Mouse (Mus musculus) embryonic facial prominence, embryonic 11.5 days (tissue): ENCODE measurements around the gene Nes. TPM values are rescaled to one million over a fixed set of nuclear protein-coding genes. Genes with fewer than 3 reads are reported as not detected.

Experiments used
- ATAC-seq: fragments of 200-750 bp; cut with Nextera tagmentation; replicated peaks from 2 replicates; pipeline ENCODE4 v1.8.0; 2017; ENCODE audit warnings: low read depth; ENCODE audit not compliant: insufficient number of reproducible peaks, low FRiP score, low TSS enrichment
- DNase-seq: peaks from one replicate; pipeline ENCODE4 v3.0.0-alpha.2; 2015; ENCODE audit warnings: low spot score
- H3K27ac ChIP-seq: fragments of 300-500 bp; sonication (generic); replicated peaks from 2 replicates; pipeline ENCODE4 v1.5.1; 2014; ENCODE audit warnings: mild to moderate bottlenecking, low read depth, low read length, control low read depth
- H3K27me3 ChIP-seq: fragments of 300-500 bp; sonication (generic); 2 replicates; pipeline ENCODE4 v1.6.1; 2014; ENCODE audit warnings: mild to moderate bottlenecking, low read length, moderate library complexity, mixed read lengths; ENCODE audit not compliant: control insufficient read depth, insufficient read depth
- H3K36me3 ChIP-seq: fragments of 300-500 bp; sonication (generic); replicated peaks from 2 replicates; pipeline ENCODE4 v1.6.1; 2014; ENCODE audit warnings: low read depth, mild to moderate bottlenecking, low read length, moderate library complexity, mixed read lengths; ENCODE audit not compliant: control insufficient read depth, insufficient read depth
- H3K4me1 ChIP-seq: fragments of 300-500 bp; sonication (generic); 2 replicates; pipeline ENCODE4 v1.6.1; 2014; ENCODE audit warnings: low read length, mixed read lengths; ENCODE audit not compliant: control insufficient read depth, insufficient read depth
- H3K4me2 ChIP-seq: fragments of 300-500 bp; sonication (generic); 2 replicates; pipeline ENCODE4 v1.6.1; 2014; ENCODE audit warnings: low read depth, mild to moderate bottlenecking, control low read depth, low read length, moderate library complexity
- H3K4me3 ChIP-seq: fragments of 300-500 bp; sonication (generic); 2 replicates; pipeline ENCODE4 v1.5.1; 2014; ENCODE audit warnings: low read depth, low read length, control low read depth
- H3K9ac ChIP-seq: fragments of 300-500 bp; sonication (generic); replicated peaks from 2 replicates; pipeline ENCODE4 v1.6.1; 2014; ENCODE audit warnings: mild to moderate bottlenecking, control low read depth, low read length
- H3K9me3 ChIP-seq: fragments of 300-500 bp; sonication (generic); replicated peaks from 2 replicates; pipeline ENCODE4 v1.6.1; 2016; ENCODE audit warnings: mild to moderate bottlenecking, low read length, inconsistent platforms, mixed read lengths; ENCODE audit not compliant: control insufficient read depth
- WGBS: fragments of 180-500 bp; shearing (Covaris S2); extraction: QIAGEN DNeasy Blood & Tissue Kit; methylation state at CpG from one replicate; pipeline ENCODE4 v1.1.7; 2014; 5-methylcytosine and 5-hydroxymethylcytosine counted together
- polyA plus RNA-seq: library from polyadenylated mRNA; unstranded; fragments of >200 nt; fragmentation: Nextera tagmentation; extraction: Ambion mirVana; gene quantifications from 2 replicates; pipeline ENCODE4 v1.2.1, GENCODE M21; 2014

Gene Nes
- polyA plus RNA-seq, 1 experiment from 2014 or later, result 16.2 TPM

- H3K9ac ChIP-seq, result no peak overlapping the region
- no peak overlapping the region for H3K27ac ChIP-seq
- H3K27me3 ChIP-seq, result peaks cover 44% of the 10 kb centered on the region
- H3K4me3 ChIP-seq, result peak overlapping the region; percentile 51
- DNase-seq (peak; percentile 89), ATAC-seq (peak; percentile 77)
- H3K36me3 ChIP-seq, result no peaks in the 10 kb centered on the region
- WGBS, result under 1% methylated on average over 65 of the region's 66 CpGs
- H3K4me1 ChIP-seq, result peaks cover 10% of the 10 kb centered on the region
- H3K9me3 ChIP-seq, result no peaks in the 10 kb centered on the region
- H3K4me2 ChIP-seq, result peak overlapping the region; percentile 95
Observed at GRCm38 (mm10) chr3:88022322-88023191, 51.7 kb downstream of the Nes start.

- DNase-seq, result peak; percentile 42
- WGBS, result 1% methylated on average over 81 of the region's 81 CpGs
Observed at GRCm38 (mm10) chr3:88023192-88024074, 52.6 kb downstream of the Nes start.

GRCm38 (mm10) chr3:88026823-88027222 is 55.9 kb downstream of the Nes start:
- DNase-seq (no peak), ATAC-seq (no peak)
- peaks cover 31% of the 10 kb centered on the region for H3K27me3 ChIP-seq
- no peak overlapping the region for H3K27ac ChIP-seq
- H3K4me1 ChIP-seq, result peaks cover 10% of the 10 kb centered on the region
- H3K4me2 ChIP-seq, result no peak overlapping the region
- no peak overlapping the region for H3K4me3 ChIP-seq
- WGBS, result 51% methylated on average over 7 of the region's 7 CpGs
- H3K36me3 ChIP-seq, result no peaks in the 10 kb centered on the region
- H3K9ac ChIP-seq, result no peak overlapping the region
- H3K9me3 ChIP-seq, result no peaks in the 10 kb centered on the region; the same call in 1 of the 2 replicates

More at GRCm38 (mm10) chr3:88023192-88024074, 52.6 kb downstream of the Nes start:
- Histone ChIP-seq H3K27me3 (peaks cover 44% of the 10 kb centered on the region), H3K27ac (no peak overlapping the region), H3K9me3 (no peaks in the 10 kb centered on the region; the same call in 1 of the 2 replicates), H3K9ac (peak overlapping the region; percentile 25), H3K36me3 (no peaks in the 10 kb centered on the region), H3K4me1 (peaks cover 10% of the 10 kb centered on the region), H3K4me2 (peak overlapping the region; percentile 95), H3K4me3 (peak overlapping the region; percentile 51)
- peak; percentile 66 for ATAC-seq

- peaks cover 23% of the 10 kb centered on the region for H3K27me3 ChIP-seq
- DNase-seq (no peak), ATAC-seq (no peak)
- H3K9me3 ChIP-seq, result no peaks in the 10 kb centered on the region; the same call in 1 of the 2 replicates
- no peak within 1 kb of the TSS for H3K27ac ChIP-seq
- no peak within 1 kb of the TSS for H3K4me3 ChIP-seq
- H3K4me2 ChIP-seq, result no peak within 1 kb of the TSS
- 47% methylated on average over 5 of the region's 5 CpGs for WGBS
- H3K4me1 ChIP-seq, result peaks cover 5% of the 10 kb centered on the region; the same call in 1 of the 2 replicates
- H3K9ac ChIP-seq, result no peak within 1 kb of the TSS
- H3K36me3 ChIP-seq, result no peaks in the 10 kb centered on the region
Observed at GRCm38 (mm10) chr3:88027434-88028186, 56.7 kb downstream of the Nes start, which contains the start of gene Hapln2. Gene Hapln2 (minus strand): TSS chr3:88027583.

Other genes starting within 250 kb of the Nes start
- 0.26 TPM in 1 of 2 replicates, not detected in the other for gene Lrrc71, start 222.5 kb upstream of the Nes start, polyA plus RNA-seq
- gene Ntrk1, start 175.9 kb upstream of the Nes start, polyA plus RNA-seq, result 7.4 and 8.1 TPM in 2 replicates
- 0.86 and 0.94 TPM in 2 replicates for gene Insrr, start 174.1 kb upstream of the Nes start, polyA plus RNA-seq
- gene Pear1, start 146.8 kb upstream of the Nes start, polyA plus RNA-seq, result 4.4 and 7.7 TPM in 2 replicates
- gene Sh2d2a, start 124.3 kb upstream of the Nes start, polyA plus RNA-seq, result not detected in 2 replicates
- gene Prcc, start 85.5 kb upstream of the Nes start, polyA plus RNA-seq, result 21.5 and 21.7 TPM in 2 replicates
- gene Hdgf, start 64.8 kb upstream of the Nes start, polyA plus RNA-seq, result 269 and 289 TPM in 2 replicates
- gene Mrpl24, start 51.6 kb upstream of the Nes start, polyA plus RNA-seq, result 73.6 and 79.3 TPM in 2 replicates
- gene Isg20l2, start 40.8 kb upstream of the Nes start, polyA plus RNA-seq, result 51.5 and 52.3 TPM in 2 replicates
- gene Rrnad1, start 40.4 kb upstream of the Nes start, polyA plus RNA-seq, result 13.5 and 16.0 TPM in 2 replicates
- 626 and 642 TPM in 2 replicates for gene Crabp2, start 22.4 kb upstream of the Nes start, polyA plus RNA-seq
- gene Bcan, start 29.2 kb downstream of the Nes start, polyA plus RNA-seq, result 0.06 TPM in 1 of 2 replicates, not detected in the other
- 0.32 TPM in 1 of 2 replicates, not detected in the other for gene Hapln2, start 56.5 kb downstream of the Nes start, polyA plus RNA-seq
- 34.7 and 37.8 TPM in 2 replicates for gene Gpatch4, start 72.0 kb downstream of the Nes start, polyA plus RNA-seq
- gene Naxe, start 87.4 kb downstream of the Nes start, polyA plus RNA-seq, result 157 and 169 TPM in 2 replicates
- gene Ttc24, start 107.2 kb downstream of the Nes start, polyA plus RNA-seq, result 0.08 and 0.11 TPM in 2 replicates
- 17.8 and 18.1 TPM in 2 replicates for gene Iqgap3, start 110.9 kb downstream of the Nes start, polyA plus RNA-seq
- 11.5 and 12.5 TPM in 2 replicates for gene Mef2d, start 171.3 kb downstream of the Nes start, polyA plus RNA-seq